ENCODE assay signal across 8 mouse cellular contexts in genomic region chr13:99447403-99448199, GRCm38 (mm10).
DNase-seq lines count a peak whose midpoint lies in the region; ATAC-seq lines count a peak whose summit lies in the region.

No protein-coding gene starts in this region.

- H3K9ac ChIP-seq in lung, embryonic 16.5 days (ENCODE audit: low read length), result no peak overlapping the region

- 0 out of 2 replicates have a peak, but pooled peaks have one; percentile 34 for ATAC-seq in lung, embryonic 16.5 days (ENCODE audit: low read depth)
- no peak for ATAC-seq in erythroid progenitor cell, adult 5-6 weeks (replicated peaks; ENCODE audit: low FRiP score, poor library complexity, severe bottlenecking)

- H3K27ac ChIP-seq in lung, embryonic 16.5 days (ENCODE audit: low read length), result no peak overlapping the region

- no peaks in the 10 kb centered on the region for H3K9me3 ChIP-seq in lung, embryonic 16.5 days (ENCODE audit: control insufficient read depth, low read length)

- H3K27me3 ChIP-seq in lung, embryonic 16.5 days (ENCODE audit: control insufficient read depth, insufficient read depth, low read depth, low read length), result no peaks in the 10 kb centered on the region

- no peak for DNase-seq in lung, postnatal 25 days (ENCODE audit: low spot score)
- DNase-seq in embryo, embryonic 10.5 days (ENCODE audit: low spot score), result peak; percentile 53
- peak; percentile 37 to 72 for DNase-seq in gastrocnemius, postnatal 4 days (ENCODE audit: low spot score in 2 of 2)
- DNase-seq in left cerebral cortex, postnatal 14 days (ENCODE audit: low spot score in 2 of 2), result peak; percentile 58 to 61
- DNase-seq in retina, postnatal 1 day, result peak; percentile 81
- no peak for DNase-seq in c-Kit-positive CD71-positive TER-119-positive erythroid progenitor cells, embryonic 14.5 days (ENCODE audit: low spot score)

- H3K4me3 ChIP-seq in lung, embryonic 16.5 days (ENCODE audit: low read length), result no peak overlapping the region

- peaks cover 17% of the 10 kb centered on the region for H3K4me1 ChIP-seq in lung, embryonic 16.5 days (replicated peaks; ENCODE audit: control insufficient read depth, insufficient read depth, low read length)

- H3K36me3 ChIP-seq in lung, embryonic 16.5 days (ENCODE audit: control insufficient read depth, insufficient read depth, low read length), result no peaks in the 10 kb centered on the region

- WGBS in lung, embryonic 16.5 days, result 28% methylated on average over 11 of the region's 11 CpGs

- intact Hi-C loops in left cerebral cortex, postnatal 14 days (cut with DNase I), result no loop called here

- H3K4me2 ChIP-seq in lung, embryonic 16.5 days (ENCODE audit: low read depth, low read length), result no peak overlapping the region

Comparison
In these comparisons a context has a peak if more than half of its experiments do, and no peak if none do; other contexts are left out.
1. DNase-seq: peak in embryo, embryonic 10.5 days (single experiment), gastrocnemius, postnatal 4 days (2 of 2), left cerebral cortex, postnatal 14 days (2 of 2) and retina, postnatal 1 day (single experiment); none in lung, postnatal 25 days (single experiment) and c-Kit-positive CD71-positive TER-119-positive erythroid progenitor cells, embryonic 14.5 days (single experiment).